Mouse (Mus musculus) liver, embryonic 14.5 days (tissue): Measurements from ENCODE around the gene Chst12. TPM values are rescaled to one million over a fixed set of nuclear protein-coding genes. Genes with fewer than 3 reads are reported as not detected.

Source experiments
- ATAC-seq: fragments of 200-750 bp; cut with Nextera tagmentation; 2 replicates; pipeline ENCODE4 v1.8.0; 2017; ENCODE audit warnings: moderate number of reproducible peaks, mild to moderate bottlenecking, moderate library complexity; ENCODE audit not compliant: insufficient read depth
- DNase-seq, 3 experiments: peaks; one replicate each; pipeline ENCODE4 v3.0.0-alpha.2; 2012 to 2013; ENCODE audit warnings: low read depth in 3 of 3, low spot score in 3 of 3
- H3K27ac ChIP-seq: fragments of 300-500 bp; sonication (generic); 2 replicates; pipeline ENCODE4 v1.5.1; 2014; ENCODE audit warnings: moderate library complexity, mild to moderate bottlenecking, control low read depth, inconsistent platforms
- H3K27me3 ChIP-seq: fragments of 300-500 bp; sonication (generic); 2 replicates; pipeline ENCODE4 v1.6.1; 2014; ENCODE audit warnings: mild to moderate bottlenecking, low read length, moderate library complexity; ENCODE audit not compliant: control insufficient read depth, insufficient read depth
- H3K36me3 ChIP-seq: fragments of 300-500 bp; sonication (generic); replicated peaks from 2 replicates; pipeline ENCODE4 v1.6.1; 2014; ENCODE audit warnings: low read depth; ENCODE audit not compliant: control insufficient read depth, insufficient read depth
- H3K4me1 ChIP-seq, 2 experiments: fragments of 200-500 bp in 1 of 2; fragments of 300-500 bp in 1 of 2; sonication (generic) in 1 of 2; replicated peaks; 2 replicates each; pipeline ENCODE4 v1.6.1; 2012 to 2014; ENCODE audit warnings: antibody characterized with exemption in 1 of 2, inconsistent platforms in 1 of 2, low read length in 1 of 2; ENCODE audit not compliant: control insufficient read depth in 2 of 2, insufficient read depth in 2 of 2
- H3K4me2 ChIP-seq: fragments of 300-500 bp; sonication (generic); 2 replicates; pipeline ENCODE4 v1.6.1; 2014; ENCODE audit warnings: low read depth, mild to moderate bottlenecking, control low read depth, moderate library complexity
- H3K4me3 ChIP-seq, 2 experiments: fragments of 200-500 bp in 1 of 2; fragments of 300-500 bp in 1 of 2; sonication (generic) in 1 of 2; 2 replicates each; pipeline ENCODE4 v1.5.1; 2012 to 2014; ENCODE audit warnings: low read depth in 2 of 2, low read length in 2 of 2, mild to moderate bottlenecking in 2 of 2, control low read depth in 1 of 2, inconsistent platforms in 1 of 2, moderate library complexity in 1 of 2; ENCODE audit not compliant: insufficient read depth in 1 of 2
- H3K9ac ChIP-seq: fragments of 300-500 bp; sonication (generic); replicated peaks from 2 replicates; pipeline ENCODE4 v1.6.1; 2014; ENCODE audit warnings: mild to moderate bottlenecking, control low read depth, moderate library complexity
- H3K9me3 ChIP-seq: fragments of 300-500 bp; sonication (generic); 2 replicates; pipeline ENCODE4 v1.6.1; 2016; ENCODE audit warnings: low read length, mixed read lengths; ENCODE audit not compliant: control insufficient read depth
- CTCF ChIP-seq: IDR thresholded peaks from 2 replicates; pipeline ENCODE4 v1.5.1; 2016; ENCODE audit warnings: antibody characterized with exemption, low read depth, control low read depth
- EP300 ChIP-seq: IDR thresholded peaks from 2 replicates; pipeline ENCODE4 v1.6.1; 2016; ENCODE audit warnings: antibody characterized with exemption, low read depth
- WGBS: fragments of 180-500 bp; shearing (Covaris S2); extraction: QIAGEN DNeasy Blood & Tissue Kit; methylation state at CpG from one replicate; pipeline ENCODE4 v1.1.7; 2014; ENCODE audit not compliant: insufficient replicate concordance; 5-methylcytosine and 5-hydroxymethylcytosine counted together
- polyA plus RNA-seq, 2 experiments: library from polyadenylated mRNA; depleted of rRNA in 1 of 2; stranded (reverse) in 1 of 2; unstranded in 1 of 2; fragments of >200 nt; fragmentation: Nextera tagmentation in 1 of 2; extraction: Ambion mirVana in 1 of 2; gene quantifications; 2 replicates each; pipeline versions ENCODE4 v1.2.1 to v1.2.3; 2012 to 2014

The Chst12 gene
- polyA plus RNA-seq, 2 experiments = 4.3 to 5.4 TPM

- TF ChIP-seq EP300 (no peak), CTCF (peak; percentile 95)
- H3K9me3 ChIP-seq = no peaks in the 10 kb centered on the region
- no peaks in the 10 kb centered on the region for H3K27me3 ChIP-seq
- ATAC-seq = peak; percentile 42; the same call in 1 of the 2 replicates
- H3K4me1 ChIP-seq = peaks cover 0 to 2% of the 10 kb centered on the region in 2 experiments; a peak in 1 of 4 replicates
- peak; percentile 50 to 61 (median 56) for DNase-seq
- 12% methylated on average over 8 of the region's 8 CpGs for WGBS
- no peak overlapping the region for H3K27ac ChIP-seq
- no peak overlapping the region for H3K9ac ChIP-seq
- no peaks in the 10 kb centered on the region for H3K36me3 ChIP-seq
- H3K4me2 ChIP-seq = no peak overlapping the region
- H3K4me3 ChIP-seq = no peak overlapping the region
Observed at GRCm38 (mm10) chr5:140540106-140540505, 34.8 kb downstream of the Chst12 start.

- DNase-seq (no peak), ATAC-seq (no peak)
- no peak overlapping the region for H3K9ac ChIP-seq
- H3K9me3 ChIP-seq = no peaks in the 10 kb centered on the region
- no peak overlapping the region for H3K27ac ChIP-seq
- TF ChIP-seq CTCF = no peak
- TF ChIP-seq EP300 = no peak
- peaks cover 0 to 2% of the 10 kb centered on the region in 2 experiments; a peak in 1 of 4 replicates for H3K4me1 ChIP-seq
- H3K4me2 ChIP-seq = no peak overlapping the region
- no peaks in the 10 kb centered on the region for H3K36me3 ChIP-seq
- H3K27me3 ChIP-seq = no peaks in the 10 kb centered on the region
- H3K4me3 ChIP-seq = no peak overlapping the region
- WGBS = 55% methylated on average over 9 of the region's 9 CpGs
Observed at GRCm38 (mm10) chr5:140542811-140543575, 37.6 kb downstream of the Chst12 start.

- no peak overlapping the region for H3K9ac ChIP-seq
- no peak for ATAC-seq
Observed at GRCm38 (mm10) chr5:140545651-140546050, 40.3 kb downstream of the Chst12 start.

GRCm38 (mm10) chr5:140546332-140546731 is 41.0 kb downstream of the Chst12 start:
- ATAC-seq (no peak), DNase-seq (no peak)
- no peak for TF ChIP-seq EP300
- peak; percentile 68 for TF ChIP-seq CTCF
- Histone ChIP-seq H3K27me3 (no peaks in the 10 kb centered on the region; the same call in 1 of the 2 replicates), H3K9ac (no peak overlapping the region), H3K4me1 (no peaks in the 10 kb centered on the region), H3K9me3 (no peaks in the 10 kb centered on the region), H3K4me2 (no peak overlapping the region), H3K36me3 (no peaks in the 10 kb centered on the region), H3K4me3 (no peak overlapping the region), H3K27ac (no peak overlapping the region)
- WGBS = 77% methylated on average over 19 of the region's 19 CpGs

More at GRCm38 (mm10) chr5:140545651-140546050, 40.3 kb downstream of the Chst12 start:
- WGBS = 44% methylated on average over 6 of the region's 6 CpGs
- H3K27me3 ChIP-seq = no peaks in the 10 kb centered on the region; the same call in 1 of the 2 replicates
- no peak overlapping the region for H3K4me2 ChIP-seq
- DNase-seq = no peak
- H3K4me3 ChIP-seq = no peak overlapping the region
- no peaks in the 10 kb centered on the region for H3K4me1 ChIP-seq
- H3K9me3 ChIP-seq = no peaks in the 10 kb centered on the region
- no peak overlapping the region for H3K27ac ChIP-seq
- TF ChIP-seq CTCF (no peak), EP300 (no peak)
- H3K36me3 ChIP-seq = no peaks in the 10 kb centered on the region

GRCm38 (mm10) chr5:140549306-140550047 is 44.1 kb downstream of the Chst12 start:
- Histone ChIP-seq H3K4me1 (no peaks in the 10 kb centered on the region), H3K27me3 (no peaks in the 10 kb centered on the region; the same call in 1 of the 2 replicates), H3K9me3 (no peaks in the 10 kb centered on the region), H3K36me3 (no peaks in the 10 kb centered on the region), H3K4me2 (no peak overlapping the region), H3K9ac (no peak overlapping the region), H3K27ac (no peak overlapping the region), H3K4me3 (no peak overlapping the region)
- WGBS = 35% methylated on average over 17 of the region's 17 CpGs
- TF ChIP-seq EP300 (no peak), CTCF (no peak)
- DNase-seq (no peak), ATAC-seq (no peak)
